Mouse (Mus musculus): ENCODE results near the gene Trim56. TPM values are rescaled to one million over a fixed set of nuclear protein-coding genes. Genes with fewer than 3 reads are reported as not detected.

Trim56 gene
- polyA plus RNA-seq, 1 experiment, result 5.9 TPM

- no peaks in the 10 kb centered on the region for H3K27me3 ChIP-seq (ENCODE audit: control insufficient read depth, insufficient read depth, insufficient read length)
- H3K36me3 ChIP-seq (ENCODE audit: control insufficient read depth, insufficient read depth), result no peaks in the 10 kb centered on the region
- H3K4me3 ChIP-seq, result no peak overlapping the region
- H3K79me2 ChIP-seq (ENCODE audit: control insufficient read depth, insufficient read depth), result no peaks in the 10 kb centered on the region
- TF ChIP-seq MYOD1 (IDR thresholded peaks at IDR 0.05; ENCODE audit: control insufficient read depth in 1 of 3, insufficient read length in 2 of 3, low read depth in 2 of 3) (no peak), MAX (IDR thresholded peaks at IDR 0.05; ENCODE audit: low read depth) (no peak), MYOG (IDR thresholded peaks at IDR 0.05; ENCODE audit: control insufficient read depth in 1 of 3, insufficient read depth in 1 of 3, insufficient read length in 2 of 3, low read depth in 2 of 3) (no peak), E2F4 (IDR thresholded peaks at IDR 0.05; ENCODE audit: insufficient read depth) (no peak), TCF12 (IDR thresholded peaks at IDR 0.05; ENCODE audit: insufficient read depth, poor library complexity, severe bottlenecking) (no peak), POLR2A (IDR thresholded peaks at IDR 0.05; ENCODE audit: insufficient read length, low read depth) (no peak), SRF (IDR thresholded peaks at IDR 0.05; ENCODE audit: control insufficient read depth, insufficient read length, low read depth) (no peak), REST (IDR thresholded peaks at IDR 0.05; ENCODE audit: insufficient read depth, insufficient read length) (no peak), TCF3 (IDR thresholded peaks at IDR 0.05; ENCODE audit: insufficient read length, low read depth) (no peak), POLR2AphosphoS2 (IDR thresholded peaks at IDR 0.05; ENCODE audit: insufficient read length, low read depth) (no peak), USF1 (IDR thresholded peaks at IDR 0.05; ENCODE audit: low read depth) (no peak), CEBPB (IDR thresholded peaks at IDR 0.05; ENCODE audit: insufficient read depth, poor library complexity, severe bottlenecking) (no peak)
- no peak overlapping the region for H3K4me2 ChIP-seq (ENCODE audit: low read depth)
- no peak overlapping the region for H3ac ChIP-seq (ENCODE audit: control insufficient read depth, insufficient read length)
These were observed 20.0 kb downstream of the Trim56 start for GRCm38 (mm10) chr5:137096037-137096436.

GRCm38 (mm10) chr5:137095135-137095534 lies 20.9 kb downstream of the Trim56 start:
- Histone ChIP-seq H3K4me2 (ENCODE audit: low read depth) (no peak overlapping the region), H3ac (ENCODE audit: control insufficient read depth, insufficient read length) (no peak overlapping the region), H3K79me2 (ENCODE audit: control insufficient read depth, insufficient read depth) (no peaks in the 10 kb centered on the region), H3K4me3 (no peak overlapping the region), H3K36me3 (ENCODE audit: control insufficient read depth, insufficient read depth) (no peaks in the 10 kb centered on the region), H3K27me3 (ENCODE audit: control insufficient read depth, insufficient read depth, insufficient read length) (no peaks in the 10 kb centered on the region)
- TF ChIP-seq E2F4 (IDR thresholded peaks at IDR 0.05; ENCODE audit: insufficient read depth), result no peak
- no peak for TF ChIP-seq TCF3 (IDR thresholded peaks at IDR 0.05; ENCODE audit: insufficient read length, low read depth)
- TF ChIP-seq POLR2A (IDR thresholded peaks at IDR 0.05; ENCODE audit: insufficient read length, low read depth), result no peak
- TF ChIP-seq MYOD1 (IDR thresholded peaks at IDR 0.05; ENCODE audit: control insufficient read depth in 1 of 3, insufficient read length in 2 of 3, low read depth in 2 of 3), result no peak
- TF ChIP-seq MAX (IDR thresholded peaks at IDR 0.05; ENCODE audit: low read depth), result no peak

DNA sequence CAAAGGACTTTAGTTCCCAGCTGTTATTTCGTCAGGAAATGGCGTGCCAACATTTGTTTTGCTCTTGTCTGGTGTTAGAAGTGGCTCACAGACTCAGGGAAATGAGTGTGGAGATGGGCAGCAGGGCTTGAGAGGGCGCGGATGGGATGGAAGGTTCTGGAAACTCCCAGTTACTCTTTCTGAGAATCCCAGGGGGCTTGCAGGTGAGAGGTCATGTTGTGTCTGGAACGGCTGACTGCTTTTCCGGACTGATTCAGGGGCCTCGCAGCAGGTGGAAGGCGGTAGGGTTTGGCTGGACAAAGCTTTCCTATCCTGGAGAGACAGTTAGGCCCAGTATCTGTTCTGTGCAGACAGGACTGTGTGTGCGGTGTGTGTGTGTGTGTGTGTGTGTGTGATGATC lies 22.3 kb downstream of the Trim56 start:
- no peak for TF ChIP-seq REST (IDR thresholded peaks at IDR 0.05; ENCODE audit: insufficient read depth, insufficient read length)
- no peak for TF ChIP-seq SRF (IDR thresholded peaks at IDR 0.05; ENCODE audit: control insufficient read depth, insufficient read length, low read depth)
- no peak for TF ChIP-seq E2F4 (IDR thresholded peaks at IDR 0.05; ENCODE audit: insufficient read depth)
- TF ChIP-seq TCF3 (IDR thresholded peaks at IDR 0.05; ENCODE audit: insufficient read length, low read depth), result no peak
- no peak for TF ChIP-seq USF1 (IDR thresholded peaks at IDR 0.05; ENCODE audit: low read depth)
- TF ChIP-seq TCF12 (IDR thresholded peaks at IDR 0.05; ENCODE audit: insufficient read depth, poor library complexity, severe bottlenecking), result no peak
- no peak for TF ChIP-seq POLR2A (IDR thresholded peaks at IDR 0.05; ENCODE audit: insufficient read length, low read depth)
- no peak for TF ChIP-seq CEBPB (IDR thresholded peaks at IDR 0.05; ENCODE audit: insufficient read depth, poor library complexity, severe bottlenecking)
- no peak for TF ChIP-seq MYOD1 (IDR thresholded peaks at IDR 0.05; ENCODE audit: control insufficient read depth in 1 of 3, insufficient read length in 2 of 3, low read depth in 2 of 3)
- TF ChIP-seq MYOG (IDR thresholded peaks at IDR 0.05; ENCODE audit: control insufficient read depth in 1 of 3, insufficient read depth in 1 of 3, insufficient read length in 2 of 3, low read depth in 2 of 3), result no peak
- no peak for TF ChIP-seq MAX (IDR thresholded peaks at IDR 0.05; ENCODE audit: low read depth)
- TF ChIP-seq POLR2AphosphoS2 (IDR thresholded peaks at IDR 0.05; ENCODE audit: insufficient read length, low read depth), result no peak
- no peaks in the 10 kb centered on the region for H3K36me3 ChIP-seq (ENCODE audit: control insufficient read depth, insufficient read depth)
- H3K27me3 ChIP-seq (ENCODE audit: control insufficient read depth, insufficient read depth, insufficient read length), result no peaks in the 10 kb centered on the region
- no peak overlapping the region for H3K4me2 ChIP-seq (ENCODE audit: low read depth)
- no peaks in the 10 kb centered on the region for H3K79me2 ChIP-seq (ENCODE audit: control insufficient read depth, insufficient read depth)
- H3K4me3 ChIP-seq, result no peak overlapping the region
- no peak overlapping the region for H3ac ChIP-seq (ENCODE audit: control insufficient read depth, insufficient read length)

GRCm38 (mm10) chr5:137091560-137091959 lies 24.4 kb downstream of the Trim56 start:
- Histone ChIP-seq H3K79me2 (ENCODE audit: control insufficient read depth, insufficient read depth) (no peaks in the 10 kb centered on the region), H3ac (ENCODE audit: control insufficient read depth, insufficient read length) (no peak overlapping the region), H3K36me3 (ENCODE audit: control insufficient read depth, insufficient read depth) (no peaks in the 10 kb centered on the region), H3K4me3 (no peak overlapping the region), H3K27me3 (ENCODE audit: control insufficient read depth, insufficient read depth, insufficient read length) (no peaks in the 10 kb centered on the region), H3K4me2 (ENCODE audit: low read depth) (no peak overlapping the region)
- TF ChIP-seq TCF3 (IDR thresholded peaks at IDR 0.05; ENCODE audit: insufficient read length, low read depth) (no peak), MYOD1 (IDR thresholded peaks at IDR 0.05; ENCODE audit: control insufficient read depth in 1 of 3, insufficient read length in 2 of 3, low read depth in 2 of 3) (no peak), MYOG (IDR thresholded peaks at IDR 0.05; ENCODE audit: control insufficient read depth in 1 of 3, insufficient read depth in 1 of 3, insufficient read length in 2 of 3, low read depth in 2 of 3) (no peak), USF1 (IDR thresholded peaks at IDR 0.05; ENCODE audit: low read depth) (no peak), TCF12 (IDR thresholded peaks at IDR 0.05; ENCODE audit: insufficient read depth, poor library complexity, severe bottlenecking) (no peak), E2F4 (IDR thresholded peaks at IDR 0.05; ENCODE audit: insufficient read depth) (no peak), POLR2AphosphoS2 (IDR thresholded peaks at IDR 0.05; ENCODE audit: insufficient read length, low read depth) (no peak), MAX (IDR thresholded peaks at IDR 0.05; ENCODE audit: low read depth) (no peak), POLR2A (IDR thresholded peaks at IDR 0.05; ENCODE audit: insufficient read length, low read depth) (no peak), SRF (IDR thresholded peaks at IDR 0.05; ENCODE audit: control insufficient read depth, insufficient read length, low read depth) (no peak), CEBPB (IDR thresholded peaks at IDR 0.05; ENCODE audit: insufficient read depth, poor library complexity, severe bottlenecking) (no peak), REST (IDR thresholded peaks at IDR 0.05; ENCODE audit: insufficient read depth, insufficient read length) (no peak)

DNA sequence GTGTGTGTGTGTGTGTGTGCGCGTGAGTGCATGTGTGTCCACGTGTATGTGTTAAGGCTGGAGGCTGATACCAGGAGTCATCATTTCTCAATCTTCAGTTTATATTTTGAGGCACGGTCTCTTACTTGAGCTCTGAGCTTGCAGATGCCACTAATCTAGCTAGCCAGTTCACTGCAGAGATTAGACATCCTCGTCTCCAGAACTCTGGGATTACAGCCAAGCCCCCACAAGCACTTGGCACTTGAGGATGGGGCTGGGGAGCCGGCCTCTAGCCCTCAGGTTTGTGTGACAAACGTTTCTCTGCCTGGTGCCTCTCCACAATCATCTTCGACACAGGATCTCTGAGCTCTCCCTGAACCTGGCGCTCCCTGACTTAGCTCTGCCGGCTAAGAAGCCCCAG lies 25.1 kb downstream of the Trim56 start:
- H3K27me3 ChIP-seq (ENCODE audit: control insufficient read depth, insufficient read depth, insufficient read length), result no peaks in the 10 kb centered on the region
- H3ac ChIP-seq (ENCODE audit: control insufficient read depth, insufficient read length), result no peak overlapping the region
- no peak overlapping the region for H3K4me3 ChIP-seq
- no peaks in the 10 kb centered on the region for H3K36me3 ChIP-seq (ENCODE audit: control insufficient read depth, insufficient read depth)
- H3K4me2 ChIP-seq (ENCODE audit: low read depth), result no peak overlapping the region
- H3K79me2 ChIP-seq (ENCODE audit: control insufficient read depth, insufficient read depth), result no peaks in the 10 kb centered on the region
- TF ChIP-seq POLR2A (IDR thresholded peaks at IDR 0.05; ENCODE audit: insufficient read length, low read depth), result no peak
- TF ChIP-seq REST (IDR thresholded peaks at IDR 0.05; ENCODE audit: insufficient read depth, insufficient read length), result no peak
- TF ChIP-seq E2F4 (IDR thresholded peaks at IDR 0.05; ENCODE audit: insufficient read depth), result no peak
- no peak for TF ChIP-seq MYOD1 (IDR thresholded peaks at IDR 0.05; ENCODE audit: control insufficient read depth in 1 of 3, insufficient read length in 2 of 3, low read depth in 2 of 3)
- no peak for TF ChIP-seq TCF12 (IDR thresholded peaks at IDR 0.05; ENCODE audit: insufficient read depth, poor library complexity, severe bottlenecking)
- no peak for TF ChIP-seq USF1 (IDR thresholded peaks at IDR 0.05; ENCODE audit: low read depth)
- no peak for TF ChIP-seq MYOG (IDR thresholded peaks at IDR 0.05; ENCODE audit: control insufficient read depth in 1 of 3, insufficient read depth in 1 of 3, insufficient read length in 2 of 3, low read depth in 2 of 3)
- no peak for TF ChIP-seq CEBPB (IDR thresholded peaks at IDR 0.05; ENCODE audit: insufficient read depth, poor library complexity, severe bottlenecking)
- no peak for TF ChIP-seq TCF3 (IDR thresholded peaks at IDR 0.05; ENCODE audit: insufficient read length, low read depth)
- TF ChIP-seq MAX (IDR thresholded peaks at IDR 0.05; ENCODE audit: low read depth), result no peak
- TF ChIP-seq POLR2AphosphoS2 (IDR thresholded peaks at IDR 0.05; ENCODE audit: insufficient read length, low read depth), result no peak
- TF ChIP-seq SRF (IDR thresholded peaks at IDR 0.05; ENCODE audit: control insufficient read depth, insufficient read length, low read depth), result no peak
